Mouse (Mus musculus) intestine, embryonic 14.5 days (tissue): Measurements from ENCODE around the gene Tmem63a. TPM values are rescaled to one million over a fixed set of nuclear protein-coding genes. Genes with fewer than 3 reads are reported as not detected.

Source experiments
- ATAC-seq: fragments of 200-750 bp; cut with Nextera tagmentation; replicated peaks from 2 replicates; pipeline ENCODE4 v1.8.0; 2017; ENCODE audit warnings: low read depth, moderate number of reproducible peaks, moderate TSS enrichment, moderate library complexity; ENCODE audit not compliant: low FRiP score, low TSS enrichment
- DNase-seq: peaks from one replicate; pipeline ENCODE4 v3.0.0-alpha.2; 2018; ENCODE audit warnings: low spot score
- H3K27ac ChIP-seq: fragments of 300-500 bp; sonication (generic); 2 replicates; pipeline ENCODE4 v1.5.1; 2014; ENCODE audit warnings: low read depth, mild to moderate bottlenecking, control low read depth
- H3K27me3 ChIP-seq: fragments of 300-500 bp; sonication (generic); replicated peaks from 2 replicates; pipeline ENCODE4 v1.6.1; 2014; ENCODE audit warnings: low read length, control low read depth; ENCODE audit not compliant: control insufficient read depth, insufficient read depth
- H3K36me3 ChIP-seq: fragments of 300-500 bp; sonication (generic); 2 replicates; pipeline ENCODE4 v1.6.1; 2014; ENCODE audit warnings: low read length, control low read depth; ENCODE audit not compliant: control insufficient read depth, insufficient read depth
- H3K4me1 ChIP-seq: fragments of 300-500 bp; sonication (generic); replicated peaks from 2 replicates; pipeline ENCODE4 v1.6.1; 2014; ENCODE audit warnings: low read length, control low read depth, mixed read lengths; ENCODE audit not compliant: control insufficient read depth, insufficient read depth
- H3K4me2 ChIP-seq: fragments of 300-500 bp; sonication (generic); 2 replicates; pipeline ENCODE4 v1.6.1; 2014; ENCODE audit warnings: low read length
- H3K4me3 ChIP-seq: fragments of 300-500 bp; sonication (generic); 2 replicates; pipeline ENCODE4 v1.5.1; 2014; ENCODE audit warnings: low read depth, low read length, control low read depth, mixed read lengths
- H3K9ac ChIP-seq: fragments of 300-500 bp; sonication (generic); 2 replicates; pipeline ENCODE4 v1.6.1; 2014; ENCODE audit warnings: mild to moderate bottlenecking, low read length
- H3K9me3 ChIP-seq: fragments of 300-500 bp; sonication (generic); 2 replicates; pipeline ENCODE4 v1.6.1; 2016; ENCODE audit warnings: low read length, control low read depth; ENCODE audit not compliant: control insufficient read depth
- WGBS: fragments of 180-500 bp; shearing (Covaris S2); extraction: QIAGEN DNeasy Blood & Tissue Kit; methylation state at CpG from one replicate; pipeline ENCODE4 v1.1.7; 2014; 5-methylcytosine and 5-hydroxymethylcytosine counted together
- polyA plus RNA-seq: library from polyadenylated mRNA; unstranded; fragments of >200 nt; fragmentation: Nextera tagmentation; extraction: Ambion mirVana; gene quantifications from 2 replicates; pipeline ENCODE4 v1.2.1, GENCODE M21; 2014

Gene Tmem63a
- polyA plus RNA-seq, 1 experiment from 2014 or later = 14.2 TPM

DNA sequence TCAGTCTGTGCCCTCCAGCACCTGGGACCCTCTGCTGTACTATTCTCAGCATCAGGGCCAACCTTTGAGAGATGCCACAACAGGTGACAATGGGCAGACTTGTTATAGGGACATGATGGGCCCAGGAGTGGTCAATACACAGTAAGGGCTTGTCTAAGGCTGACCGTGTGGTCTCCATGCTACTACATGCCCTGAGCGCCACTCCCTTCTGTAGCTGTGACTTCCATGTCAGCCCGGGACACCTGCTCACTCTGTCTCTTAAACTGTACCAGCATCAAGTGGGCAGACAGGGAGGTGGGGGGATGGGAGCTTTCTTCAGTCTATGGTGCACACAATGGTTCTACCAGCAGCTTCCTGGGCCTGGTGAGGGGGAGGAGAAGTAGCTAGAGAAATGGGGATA lies 59.1 kb downstream of the Tmem63a start:
- no peaks in the 10 kb centered on the region for H3K9me3 ChIP-seq
- no peaks in the 10 kb centered on the region for H3K27me3 ChIP-seq
- peaks cover 9% of the 10 kb centered on the region for H3K4me1 ChIP-seq
- H3K4me2 ChIP-seq = no peak overlapping the region
- H3K36me3 ChIP-seq = no peaks in the 10 kb centered on the region
- H3K9ac ChIP-seq = no peak overlapping the region
- WGBS = 84% methylated on average over 3 of the region's 3 CpGs
- ATAC-seq = 0 out of 2 replicates have a peak, but pooled peaks have one; percentile 8
- H3K27ac ChIP-seq = no peak overlapping the region
- no peak for DNase-seq
- H3K4me3 ChIP-seq = no peak overlapping the region

DNA sequence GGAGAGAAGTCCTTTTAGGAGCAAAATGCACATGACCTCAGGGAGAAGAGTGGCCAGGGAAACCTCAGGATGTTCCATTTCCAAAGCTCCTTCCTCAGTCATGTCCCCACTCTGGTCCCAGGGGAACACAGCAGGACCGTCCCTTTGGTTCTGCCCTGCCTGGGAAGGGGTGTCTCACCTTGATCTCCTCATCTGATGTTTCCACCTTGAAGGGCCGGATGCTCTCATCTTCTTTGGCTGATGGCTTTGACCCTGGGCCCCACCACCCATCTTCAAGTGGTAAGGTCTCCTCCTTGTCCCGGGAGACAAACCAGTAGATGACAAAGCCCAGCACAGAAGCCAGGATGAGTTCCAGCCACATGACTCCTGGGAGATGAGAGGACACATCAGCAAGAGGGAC lies 59.5 kb downstream of the Tmem63a start:
- H3K4me3 ChIP-seq = no peak overlapping the region
- DNase-seq (no peak), ATAC-seq (no peak)
- WGBS = 93% methylated on average over 3 of the region's 3 CpGs
- peaks cover 9% of the 10 kb centered on the region for H3K4me1 ChIP-seq
- no peak overlapping the region for H3K9ac ChIP-seq
- H3K27me3 ChIP-seq = no peaks in the 10 kb centered on the region
- H3K27ac ChIP-seq = no peak overlapping the region
- H3K4me2 ChIP-seq = no peak overlapping the region
- no peaks in the 10 kb centered on the region for H3K9me3 ChIP-seq
- no peaks in the 10 kb centered on the region for H3K36me3 ChIP-seq

DNA sequence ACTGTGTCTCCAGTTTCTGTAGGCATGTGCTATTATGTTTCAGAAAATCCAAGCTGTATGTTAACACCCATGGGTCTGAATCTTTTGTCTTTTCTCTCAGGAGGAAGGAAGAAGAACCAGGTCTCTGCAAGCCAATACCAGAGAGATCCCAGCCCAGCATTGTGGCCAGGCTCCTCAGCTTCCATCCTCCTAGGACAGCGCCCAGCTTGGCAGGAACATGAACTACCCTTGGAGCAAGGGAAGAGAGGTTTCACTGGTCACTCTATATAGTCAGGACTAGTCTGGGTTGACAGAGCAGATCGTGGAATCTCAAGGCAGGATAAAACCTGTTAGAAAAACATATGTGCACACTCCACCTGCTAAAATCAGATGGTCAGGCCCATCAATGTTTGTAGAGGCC lies 61.6 kb downstream of the Tmem63a start:
- ATAC-seq (no peak), DNase-seq (no peak)
- Histone ChIP-seq H3K36me3 (no peaks in the 10 kb centered on the region), H3K4me2 (no peak overlapping the region), H3K27ac (no peak overlapping the region), H3K4me1 (peaks cover 9% of the 10 kb centered on the region), H3K4me3 (no peak overlapping the region), H3K27me3 (no peaks in the 10 kb centered on the region), H3K9me3 (no peaks in the 10 kb centered on the region), H3K9ac (no peak overlapping the region)
- WGBS = 87% methylated on average over 2 of the region's 2 CpGs

DNA sequence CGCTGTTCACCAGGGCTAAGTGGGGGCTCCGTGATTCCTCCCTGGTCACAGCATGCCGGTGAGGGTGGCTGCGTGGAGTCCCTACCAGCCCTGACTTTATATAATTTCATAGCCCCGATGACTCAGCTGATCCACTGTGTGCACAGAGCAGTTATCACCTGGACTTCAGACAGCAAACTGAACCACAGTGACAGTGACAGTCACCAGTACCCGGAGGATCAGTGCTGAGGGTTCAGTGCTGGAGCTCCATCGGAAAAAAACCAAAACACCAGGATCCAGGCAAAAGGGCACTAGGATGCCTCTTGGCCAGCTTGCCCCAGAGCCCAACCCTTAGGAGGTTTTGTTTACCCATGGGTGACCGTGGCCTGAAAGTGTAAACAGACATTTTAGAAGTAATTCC lies 63.2 kb downstream of the Tmem63a start:
- WGBS = 65% methylated on average over 8 of the region's 8 CpGs
- H3K4me2 ChIP-seq = no peak overlapping the region
- peaks cover 4% of the 10 kb centered on the region for H3K4me1 ChIP-seq
- H3K27me3 ChIP-seq = no peaks in the 10 kb centered on the region
- H3K27ac ChIP-seq = no peak overlapping the region
- ATAC-seq (no peak), DNase-seq (no peak)
- no peaks in the 10 kb centered on the region for H3K9me3 ChIP-seq
- H3K9ac ChIP-seq = no peak overlapping the region
- H3K36me3 ChIP-seq = no peaks in the 10 kb centered on the region
- H3K4me3 ChIP-seq = no peak overlapping the region

DNA sequence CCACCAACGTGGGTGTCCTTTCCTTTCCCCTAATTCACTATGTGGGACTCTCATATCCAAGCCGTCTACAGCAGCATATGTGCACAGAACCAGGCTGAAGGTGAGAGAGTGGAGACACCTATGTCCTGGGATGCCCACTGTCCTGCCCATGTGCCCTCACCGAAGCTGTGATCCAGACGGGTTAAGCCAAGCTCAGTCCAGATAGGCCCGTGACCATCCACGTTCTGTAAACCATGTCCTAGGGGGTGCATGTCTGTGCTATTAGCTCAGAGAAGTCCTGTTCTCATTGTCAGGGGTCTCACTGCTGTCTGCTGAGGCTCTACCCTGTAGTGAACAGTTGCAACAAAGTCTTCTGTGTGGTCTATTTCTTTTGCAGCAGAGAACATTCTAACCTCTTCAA lies 65.7 kb downstream of the Tmem63a start:
- peak; percentile 4 for DNase-seq
- Histone ChIP-seq H3K36me3 (no peaks in the 10 kb centered on the region), H3K27ac (no peak overlapping the region), H3K4me2 (no peak overlapping the region), H3K27me3 (no peaks in the 10 kb centered on the region), H3K4me3 (no peak overlapping the region), H3K9ac (no peak overlapping the region), H3K9me3 (no peaks in the 10 kb centered on the region), H3K4me1 (no peaks in the 10 kb centered on the region)
- no peak for ATAC-seq
- 89% methylated on average over 6 of the region's 6 CpGs for WGBS

DNA sequence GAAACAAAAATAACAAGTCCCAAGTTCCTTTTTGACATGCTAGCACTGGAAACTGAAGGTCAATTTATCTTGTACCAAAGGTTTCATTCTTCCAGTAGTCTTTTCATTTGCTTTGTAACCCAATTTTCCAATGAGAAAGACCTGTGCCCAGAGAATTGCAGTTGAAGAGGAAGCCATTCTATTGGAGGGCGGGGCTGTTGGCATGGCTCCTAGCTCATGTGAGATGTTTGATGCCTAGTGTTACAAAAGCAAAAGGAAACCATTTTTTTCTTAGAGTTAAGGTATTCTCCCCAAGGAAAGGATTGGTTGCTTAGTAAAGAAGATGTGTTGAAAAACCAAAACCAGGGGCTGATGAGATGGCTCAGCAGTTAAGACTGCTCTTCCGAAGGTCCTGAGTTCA lies 66.1 kb downstream of the Tmem63a start:
- no peak overlapping the region for H3K4me3 ChIP-seq
- H3K9ac ChIP-seq = no peak overlapping the region
- no peak overlapping the region for H3K4me2 ChIP-seq
- H3K4me1 ChIP-seq = no peaks in the 10 kb centered on the region
- no peaks in the 10 kb centered on the region for H3K36me3 ChIP-seq
- ATAC-seq = no peak
- DNase-seq = peak; percentile 21
- no peaks in the 10 kb centered on the region for H3K9me3 ChIP-seq
- WGBS = 100% methylated on average over 2 of the region's 2 CpGs
- no peaks in the 10 kb centered on the region for H3K27me3 ChIP-seq
- H3K27ac ChIP-seq = no peak overlapping the region

DNA sequence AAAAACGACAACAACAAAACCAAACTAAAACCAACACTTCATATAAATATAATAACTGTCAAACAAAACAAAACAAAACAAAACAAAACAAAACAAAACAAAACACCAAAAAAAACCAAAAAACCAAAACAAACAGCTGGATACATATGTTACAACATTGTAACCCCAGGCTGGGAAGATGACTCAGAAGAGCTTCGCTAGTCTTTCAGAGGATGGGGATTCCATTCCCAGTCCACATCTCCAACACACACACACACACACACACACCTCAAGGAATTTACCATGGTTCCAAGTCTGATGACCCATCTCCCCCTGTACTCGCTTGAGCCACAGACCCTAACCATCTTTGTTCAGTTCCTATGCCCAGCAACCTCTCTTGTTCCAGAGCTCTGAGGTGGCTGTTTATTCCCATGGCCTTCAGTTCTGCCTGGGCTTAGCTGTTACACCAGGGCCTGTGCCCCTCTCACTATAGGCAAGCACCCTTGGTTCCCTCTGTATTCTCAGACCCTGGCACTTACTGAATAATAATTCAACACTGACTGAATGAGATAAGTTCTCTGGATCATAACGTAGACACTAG lies 67.0 kb downstream of the Tmem63a start:
- Histone ChIP-seq H3K9ac (no peak overlapping the region), H3K27ac (no peak overlapping the region), H3K4me2 (no peak overlapping the region), H3K9me3 (no peaks in the 10 kb centered on the region), H3K4me3 (no peak overlapping the region), H3K4me1 (no peaks in the 10 kb centered on the region), H3K36me3 (no peaks in the 10 kb centered on the region), H3K27me3 (no peaks in the 10 kb centered on the region)
- DNase-seq (peak; percentile 9), ATAC-seq (no peak)
- 76% methylated on average over 4 of the region's 4 CpGs for WGBS

DNA sequence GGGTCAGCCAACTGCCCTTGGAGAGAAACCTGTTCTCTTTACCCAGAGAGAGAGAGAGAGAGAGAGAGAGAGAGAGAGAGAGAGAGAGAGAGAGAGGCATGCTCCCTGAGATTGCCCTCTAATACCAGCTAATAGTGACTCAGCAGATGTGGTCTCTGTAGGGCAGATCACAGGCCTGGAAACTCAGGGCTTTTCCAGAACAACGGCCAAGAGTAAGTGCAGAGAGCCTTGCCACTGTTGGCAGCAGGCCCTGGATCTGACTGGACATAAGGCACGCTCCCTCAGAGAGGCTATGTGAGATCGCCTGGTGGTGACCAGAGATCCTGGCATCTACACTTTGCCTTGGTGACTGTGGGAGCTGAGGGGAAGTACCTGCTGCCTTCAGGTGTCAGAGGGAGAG lies 67.6 kb downstream of the Tmem63a start:
- Histone ChIP-seq H3K9ac (no peak overlapping the region), H3K36me3 (no peaks in the 10 kb centered on the region), H3K27me3 (no peaks in the 10 kb centered on the region), H3K4me1 (no peaks in the 10 kb centered on the region), H3K9me3 (no peaks in the 10 kb centered on the region), H3K4me2 (no peak overlapping the region), H3K27ac (no peak overlapping the region), H3K4me3 (no peak overlapping the region)
- ATAC-seq (no peak), DNase-seq (peak; percentile 47)
- WGBS = 56% methylated on average over 3 of the region's 3 CpGs

DNA sequence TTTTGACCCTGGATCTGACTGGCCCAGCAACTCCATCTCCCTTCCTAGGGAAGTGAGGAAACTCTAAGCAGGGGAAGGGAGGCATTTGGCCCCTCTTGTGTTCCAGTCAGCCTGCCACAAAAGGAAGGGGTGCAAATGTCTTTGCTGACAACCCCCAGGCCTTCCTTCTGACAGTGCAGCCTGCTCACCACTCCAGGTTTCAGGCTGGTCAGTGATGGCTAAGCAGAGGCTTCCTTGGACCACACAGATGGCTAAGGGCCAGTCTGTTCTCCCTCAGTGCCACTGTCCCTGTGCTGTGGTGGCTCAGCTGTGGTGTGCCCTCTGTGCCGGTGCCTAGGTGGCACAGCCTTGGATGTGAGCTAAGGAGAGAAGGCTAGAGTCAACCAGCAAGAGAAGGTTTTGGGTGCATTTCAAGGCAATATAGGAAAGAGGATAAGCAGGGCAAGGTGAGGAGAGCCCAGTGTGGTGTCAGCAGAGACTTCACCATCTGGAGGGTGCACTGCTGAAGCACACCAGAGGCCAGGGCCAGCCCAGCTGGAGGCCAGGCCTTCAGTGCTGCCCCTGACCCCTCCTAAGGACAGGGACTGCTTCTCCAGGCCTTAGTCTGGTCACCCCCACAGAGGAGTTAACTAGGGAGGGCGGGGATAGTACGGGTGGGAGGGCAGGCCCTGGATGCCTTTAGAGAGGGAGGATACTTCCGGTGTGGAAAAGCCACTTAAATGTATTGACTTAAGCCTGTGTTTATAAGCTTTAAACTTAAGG lies 68.2 kb downstream of the Tmem63a start:
- no peaks in the 10 kb centered on the region for H3K9me3 ChIP-seq
- H3K4me3 ChIP-seq = no peak overlapping the region
- H3K9ac ChIP-seq = no peak overlapping the region
- ATAC-seq = no peak
- H3K4me2 ChIP-seq = no peak overlapping the region
- no peak overlapping the region for H3K27ac ChIP-seq
- DNase-seq = peak; percentile 46
- 51% methylated on average over 4 of the region's 4 CpGs for WGBS
- H3K36me3 ChIP-seq = no peaks in the 10 kb centered on the region
- H3K27me3 ChIP-seq = no peaks in the 10 kb centered on the region
- no peaks in the 10 kb centered on the region for H3K4me1 ChIP-seq
